Mouse (Mus musculus): ENCODE measurements around the gene Abcb1b.

DNA sequence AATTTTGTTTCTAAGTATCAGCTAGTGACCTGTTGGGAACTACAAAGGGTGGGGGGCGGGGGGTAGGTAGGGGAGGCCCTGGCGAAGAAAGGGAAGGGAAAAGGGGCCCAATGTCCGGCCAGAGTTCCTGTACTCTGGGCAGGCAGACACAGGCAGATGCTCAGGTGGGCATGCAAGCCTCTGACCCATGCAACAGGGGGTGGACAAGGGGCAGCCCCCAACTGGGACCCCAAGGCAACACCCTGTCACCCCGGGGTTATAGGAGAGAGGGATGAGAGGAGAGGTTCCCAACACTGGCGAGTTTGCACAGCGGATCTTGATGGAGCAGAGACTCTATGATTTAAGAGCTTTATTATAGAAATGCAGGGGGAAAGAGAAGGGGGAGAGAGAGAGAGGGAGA lies 59.3 kb downstream of the Abcb1b start:
- no peak for TF ChIP-seq CTCF (IDR thresholded peaks at IDR 0.05; ENCODE audit: extremely low read depth, insufficient read length, insufficient replicate concordance, low read depth, low read length)
- no peak for TF ChIP-seq POLR2A (IDR thresholded peaks at IDR 0.05; ENCODE audit: low read depth, low read length)

Measured in small intestine, adult 2 months (tissue).